Mouse (Mus musculus) ES-E14 (cell line): ENCODE results near the gene Nuak1.

Source experiments
- HCFC1 ChIP-seq: IDR thresholded peaks from 2 replicates; pipeline ENCODE4 v1.6.1; 2012; ENCODE audit warnings: low read length, inconsistent platforms, borderline replicate concordance; ENCODE audit not compliant: insufficient read depth
- ZC3H11A ChIP-seq: IDR thresholded peaks from 2 replicates; pipeline ENCODE4 v1.6.1; 2012; ENCODE audit warnings: low read depth, mild to moderate bottlenecking, inconsistent platforms, low read length, borderline replicate concordance
- ZNF384 ChIP-seq: IDR thresholded peaks from 2 replicates; pipeline ENCODE4 v1.6.1; 2012; ENCODE audit warnings: low read depth, low read length, inconsistent platforms

DNA sequence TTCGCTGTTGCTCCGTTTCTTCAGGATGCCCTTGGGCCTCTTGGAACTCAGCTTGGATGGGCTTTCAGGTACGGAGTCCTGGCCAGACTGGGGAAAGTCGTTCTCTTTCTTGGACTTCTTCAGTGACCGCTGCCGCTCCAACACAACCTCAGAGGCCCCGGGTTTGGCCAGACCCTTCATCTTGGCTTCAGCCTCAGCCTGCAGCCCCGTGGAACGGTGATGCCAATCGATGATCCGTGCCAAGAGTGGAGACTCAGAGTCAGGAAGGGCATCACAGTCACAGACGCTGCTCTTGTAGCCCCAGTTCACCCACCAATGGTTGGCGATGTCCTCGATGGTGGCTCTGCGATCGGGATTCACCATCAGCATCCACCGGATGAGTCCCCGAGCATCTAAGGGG lies 65.4 kb downstream of the Nuak1 start:
- TF ChIP-seq HCFC1 = no peak
- no peak for TF ChIP-seq ZNF384
- no peak for TF ChIP-seq ZC3H11A
